ENCODE assay signal across 8 mouse cellular contexts in the genomic region with DNA sequence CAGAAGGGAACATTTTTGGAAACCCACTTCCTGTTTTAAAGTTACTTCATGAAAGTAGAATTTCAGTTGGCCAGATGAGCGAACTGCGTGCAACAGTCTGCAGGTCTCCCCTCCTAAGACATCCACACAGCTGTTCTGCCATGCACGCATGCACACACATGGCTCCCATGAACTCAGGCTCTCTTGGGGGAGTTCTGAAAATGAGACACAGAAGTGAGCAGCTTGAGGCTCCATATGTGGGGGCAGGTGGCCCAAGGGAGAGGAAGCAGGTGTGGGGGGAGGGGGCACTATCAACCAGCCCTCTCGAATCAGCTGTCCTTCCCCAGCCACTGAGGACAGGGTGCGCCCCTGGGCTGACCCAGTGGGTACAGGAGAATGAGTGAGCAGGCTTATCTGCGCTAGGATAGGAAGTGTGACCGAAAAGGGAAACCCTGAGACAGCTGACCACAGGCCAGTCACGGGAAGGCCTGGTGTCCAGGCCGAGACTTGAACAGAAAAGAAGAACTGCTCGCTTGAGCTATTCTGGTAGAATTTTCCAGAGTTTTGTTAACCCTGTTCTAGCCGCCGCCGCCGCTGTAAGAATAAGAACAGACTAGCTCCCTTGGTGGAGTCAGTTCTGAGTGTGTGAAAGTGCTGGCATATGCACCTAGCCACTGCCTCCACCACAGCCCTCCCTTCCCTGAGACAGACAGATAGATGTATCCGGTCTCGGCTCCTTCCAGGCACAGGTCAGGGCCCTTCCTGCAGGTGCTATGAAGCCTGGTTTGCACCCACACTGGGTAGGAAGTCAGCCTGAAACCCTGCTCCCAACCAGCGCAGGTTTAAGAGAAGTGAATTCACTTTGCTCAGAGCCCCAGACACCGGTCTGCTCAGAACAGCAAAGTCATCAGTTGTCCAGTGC. TPM values are rescaled to one million over a fixed set of nuclear protein-coding genes. Genes with fewer than 3 reads are reported as not detected.
DNase-seq lines count a peak whose midpoint lies in the region; ATAC-seq and TF ChIP-seq lines count a peak whose summit lies in the region.
"Had no signal": no experiment of that assay in that cellular context is flagged by ENCODE, and none has a peak within 500 bp of the region (broad histone marks: within the 10 kb centered on the region; RNA-seq: fewer than 3 reads in every experiment).

No protein-coding gene starts in this region.

- H3K9me3 ChIP-seq in liver, embryonic 13.5 days (replicated peaks) = no peaks in the 10 kb centered on the region
- H3K9me3 ChIP-seq in forebrain, postnatal 0 days (ENCODE audit: low read length) = no peaks in the 10 kb centered on the region
- H3K9me3 ChIP-seq: embryonic facial prominence, embryonic 15.5 days had no signal

- H3K4me1 ChIP-seq in liver, embryonic 13.5 days (replicated peaks) = peaks cover 68% of the 10 kb centered on the region
- no peaks in the 10 kb centered on the region for H3K4me1 ChIP-seq in forebrain, postnatal 0 days (ENCODE audit: insufficient read depth)

- peak; percentile 64 for ATAC-seq in liver, embryonic 13.5 days (ENCODE audit: low read depth)
- no peak for ATAC-seq in forebrain, postnatal 0 days

- peak overlapping the region; percentile 49 for H3K9ac ChIP-seq in liver, embryonic 13.5 days
- no peak overlapping the region for H3K9ac ChIP-seq in forebrain, postnatal 0 days
- H3K9ac ChIP-seq: embryonic facial prominence, embryonic 15.5 days had no signal

- no peaks in the 10 kb centered on the region for H3K27me3 ChIP-seq in liver, embryonic 13.5 days
- no peaks in the 10 kb centered on the region for H3K27me3 ChIP-seq in forebrain, postnatal 0 days (ENCODE audit: insufficient read depth, low read length)
- H3K27me3 ChIP-seq: embryonic facial prominence, embryonic 15.5 days had no signal

- TF ChIP-seq CTCF in forebrain, postnatal 0 days (IDR thresholded peaks at IDR 0.05; ENCODE audit: low read depth) = no peak

- intact Hi-C loops in gastrocnemius, postnatal 14 days (cut with DNase I; ENCODE audit: low total_unique reads) = no loop called here

- no peaks in the 10 kb centered on the region for H3K36me3 ChIP-seq in liver, embryonic 13.5 days
- no peaks in the 10 kb centered on the region for H3K36me3 ChIP-seq in forebrain, postnatal 0 days (ENCODE audit: insufficient read depth)
- H3K36me3 ChIP-seq: embryonic facial prominence, embryonic 15.5 days had no signal

- H3K4me3 ChIP-seq in liver, embryonic 13.5 days (replicated peaks) = no peak overlapping the region
- H3K4me3 ChIP-seq in forebrain, postnatal 0 days (ENCODE audit: low read depth, low read length) = no peak overlapping the region
- H3K4me3 ChIP-seq: embryonic facial prominence, embryonic 15.5 days had no signal

- 17% methylated on average over 18 of the region's 18 CpGs for WGBS in liver, embryonic 13.5 days (ENCODE audit: insufficient replicate concordance)
- WGBS in forebrain, postnatal 0 days = 88% methylated on average over 18 of the region's 18 CpGs

- peak overlapping the region; percentile 87 for H3K27ac ChIP-seq in liver, embryonic 13.5 days
- no peak overlapping the region for H3K27ac ChIP-seq in forebrain, postnatal 0 days (ENCODE audit: low read depth, low read length)

- peak; percentile 94 for DNase-seq in 416B (ENCODE audit: low read depth)
- DNase-seq in B cell, adult 2 months = peak; percentile 70 to 71
- DNase-seq in heart, adult 9 months (ENCODE audit: low spot score in 2 of 2) = peak; percentile 38 to 75
- DNase-seq in liver, embryonic 13.5 days = no peak
- DNase-seq in spleen, postnatal 10 days (ENCODE audit: low spot score in 2 of 2) = peak; percentile 59 to 75
- DNase-seq in gastrocnemius, postnatal 14 days = no peak
- no peak for DNase-seq in forebrain, postnatal 0 days

- peak overlapping the region; percentile 44 for H3K4me2 ChIP-seq in liver, embryonic 13.5 days
- H3K4me2 ChIP-seq in forebrain, postnatal 0 days (ENCODE audit: low read depth) = no peak overlapping the region
- H3K4me2 ChIP-seq: embryonic facial prominence, embryonic 15.5 days had no signal

RNA-seq across cellular contexts. Expression of gene Rgs10, which starts 26.2 kb away (rescaled TPM):
- 48.5 and 54.6 TPM in 2 replicates for polyA plus RNA-seq in liver, embryonic 13.5 days (2015; fragmentation: Nextera tagmentation; extraction: Ambion mirVana)
- total RNA-seq in gastrocnemius, postnatal 14 days (2021) = 1 to 10 TPM; 5.4 to 6.1 TPM
- 53.2 and 54.5 TPM in 2 replicates for total RNA-seq in forebrain, postnatal 0 days (2014; rRNA removed)
- polyA plus RNA-seq in forebrain, postnatal 0 days (2015; fragmentation: Nextera tagmentation; extraction: Ambion mirVana) = 51.7 and 64.2 TPM in 2 replicates

Comparison
In these comparisons a context has a peak if more than half of its experiments do, and no peak if none do; other contexts are left out.
1. DNase-seq: peak in 416B (single experiment), B cell, adult 2 months (2 of 2), heart, adult 9 months (2 of 2) and spleen, postnatal 10 days (2 of 2); none in liver, embryonic 13.5 days (single experiment), gastrocnemius, postnatal 14 days (single experiment) and forebrain, postnatal 0 days (single experiment).